Mouse (Mus musculus) subcutaneous adipose tissue, adult 2 months (tissue): ENCODE measurements around the gene Slc9a2. TPM values are rescaled to one million over a fixed set of nuclear protein-coding genes. Genes with fewer than 3 reads are reported as not detected.

Source experiments
- polyA plus RNA-seq: library from polyadenylated mRNA; depleted of rRNA; stranded (reverse); fragments of >200 nt; gene quantifications from 2 replicates; pipeline ENCODE4 v1.2.3, GENCODE M21; 2012; ENCODE audit warnings: low replicate concordance; rRNA removed

Slc9a2 gene
- polyA plus RNA-seq = 0.32 and 0.53 TPM in 2 replicates

GRCm38 (mm10) chr1:40680067-40680867 is at the start of gene Slc9a2:
Gene Slc9a2 (plus strand): TSS chr1:40680574.

GRCm38 (mm10) chr1:40790324-40791141 is 110.2 kb downstream of the Slc9a2 start, which contains the start of gene Mfsd9:
Gene Mfsd9 (minus strand): TSS chr1:40790687.

GRCm38 (mm10) chr1:40805351-40805750 is 125.0 kb downstream of the Slc9a2 start, which contains the start of gene Tmem182:
Gene Tmem182 (plus strand): TSS chr1:40805601.

Other genes with a start within 250 kb of the Slc9a2 start
- 0.56 and 1.0 TPM in 2 replicates for gene Il18r1, start 215.0 kb upstream of the Slc9a2 start, polyA plus RNA-seq
- 0.32 and 0.76 TPM in 2 replicates for gene Il18rap, start 165.2 kb upstream of the Slc9a2 start, polyA plus RNA-seq
- gene Slc9a4, start 100.5 kb upstream of the Slc9a2 start, polyA plus RNA-seq = 0.17 and 0.19 TPM in 2 replicates
- 3.6 and 4.2 TPM in 2 replicates for gene Mfsd9, start 110.1 kb downstream of the Slc9a2 start, polyA plus RNA-seq
- 16.1 and 82.2 TPM in 2 replicates for gene Tmem182, start 125.0 kb downstream of the Slc9a2 start, polyA plus RNA-seq